Mouse (Mus musculus) bone marrow, adult 2 months (tissue): Measurements from ENCODE around the gene Pkd1. TPM values are rescaled to one million over a fixed set of nuclear protein-coding genes. Genes with fewer than 3 reads are reported as not detected.

Source experiments
- H3K27ac ChIP-seq: fragments of 200-500 bp; 2 replicates; pipeline ENCODE4 v1.5.1; 2012; ENCODE audit warnings: low read depth, mild to moderate bottlenecking, control low read depth, inconsistent platforms, low read length; ENCODE audit not compliant: control insufficient read depth, poor library complexity, insufficient read depth
- H3K4me1 ChIP-seq: fragments of 200-500 bp; 2 replicates; pipeline ENCODE4 v1.6.1; 2011; ENCODE audit warnings: low read length; ENCODE audit not compliant: control insufficient read depth, insufficient read depth
- H3K4me3 ChIP-seq: fragments of 200-500 bp; replicated peaks from 2 replicates; pipeline ENCODE3; 2011; ENCODE audit warnings: mild to moderate bottlenecking, low read depth, low read length, control low read depth; ENCODE audit not compliant: control insufficient read depth
- CTCF ChIP-seq: fragments of 200-500 bp; IDR thresholded peaks from 2 replicates; pipeline ENCODE4 v1.5.1; 2011; ENCODE audit warnings: low read length, control low read depth; ENCODE audit not compliant: control insufficient read depth, insufficient read depth
- POLR2A ChIP-seq: fragments of 200-500 bp; IDR thresholded peaks from 2 replicates; pipeline ENCODE4 v1.6.1; 2011; ENCODE audit warnings: low read depth, mild to moderate bottlenecking, control low read depth, low read length, borderline replicate concordance; ENCODE audit not compliant: control insufficient read depth
- WGBS: fragments of 180-500 bp; shearing (Covaris S2); methylation state at CpG from one replicate; pipeline ENCODE4 v1.1.7; 2018; 5-methylcytosine and 5-hydroxymethylcytosine counted together
- polyA plus RNA-seq: library from polyadenylated mRNA; stranded (reverse); fragments of >200 nt; gene quantifications from 2 replicates; pipeline ENCODE4 v1.2.4, GENCODE M21; 2011; ENCODE audit warnings: low replicate concordance; ENCODE audit not compliant: missing spikeins, insufficient read depth, insufficient read length

Gene Pkd1
- polyA plus RNA-seq, 1 experiment: 17.9 TPM

- no peaks in the 10 kb centered on the region for H3K4me1 ChIP-seq
- TF ChIP-seq CTCF (no peak), POLR2A (no peak)
- no peak overlapping the region for H3K4me3 ChIP-seq
- no peak overlapping the region; the same call in 1 of the 2 replicates for H3K27ac ChIP-seq
- WGBS: 84% methylated on average over 17 of the region's 17 CpGs
Measured at GRCm38 (mm10) chr17:24595126-24596072, 45.8 kb downstream of the Pkd1 start.

GRCm38 (mm10) chr17:24596073-24596466 is 46.4 kb downstream of the Pkd1 start:
- WGBS: 82% methylated on average over 5 of the region's 5 CpGs
- TF ChIP-seq POLR2A (no peak), CTCF (no peak)
- Histone ChIP-seq H3K4me3 (no peak overlapping the region), H3K27ac (no peak overlapping the region), H3K4me1 (no peaks in the 10 kb centered on the region)

- Histone ChIP-seq H3K27ac (no peak overlapping the region), H3K4me1 (no peaks in the 10 kb centered on the region), H3K4me3 (no peak overlapping the region)
- TF ChIP-seq POLR2A (no peak), CTCF (no peak)
- 91% methylated on average over 19 of the region's 19 CpGs for WGBS
Measured at GRCm38 (mm10) chr17:24596471-24597183, 47.0 kb downstream of the Pkd1 start.

GRCm38 (mm10) chr17:24597989-24598388 is 48.4 kb downstream of the Pkd1 start:
- 85% methylated on average over 3 of the region's 3 CpGs for WGBS
- H3K27ac ChIP-seq: no peak overlapping the region

GRCm38 (mm10) chr17:24600502-24600901 is 50.9 kb downstream of the Pkd1 start:
- no peaks in the 10 kb centered on the region for H3K4me1 ChIP-seq
- TF ChIP-seq CTCF (no peak), POLR2A (no peak)
- H3K27ac ChIP-seq: no peak overlapping the region
- H3K4me3 ChIP-seq: no peak overlapping the region
- 94% methylated on average over 4 of the region's 4 CpGs for WGBS

More at GRCm38 (mm10) chr17:24597989-24598388, 48.4 kb downstream of the Pkd1 start:
- TF ChIP-seq CTCF: no peak
- TF ChIP-seq POLR2A: no peak
- Histone ChIP-seq H3K4me1 (no peaks in the 10 kb centered on the region), H3K4me3 (no peak overlapping the region)

- H3K4me3 ChIP-seq: no peak overlapping the region
- no peaks in the 10 kb centered on the region; the same call in 1 of the 2 replicates for H3K4me1 ChIP-seq
- TF ChIP-seq CTCF (no peak), POLR2A (no peak)
- WGBS: 60% methylated on average over 8 of the region's 8 CpGs
- H3K27ac ChIP-seq: no peak overlapping the region
Measured at GRCm38 (mm10) chr17:24603961-24604360, 54.3 kb downstream of the Pkd1 start.

GRCm38 (mm10) chr17:24604557-24604956 is 54.9 kb downstream of the Pkd1 start:
- TF ChIP-seq POLR2A (no peak), CTCF (no peak)
- Histone ChIP-seq H3K4me3 (no peak overlapping the region), H3K27ac (no peak overlapping the region), H3K4me1 (no peaks in the 10 kb centered on the region; the same call in 1 of the 2 replicates)
- WGBS: 89% methylated on average over 3 of the region's 3 CpGs

GRCm38 (mm10) chr17:24608370-24608769 is 58.7 kb downstream of the Pkd1 start:
- 69% methylated on average over 4 of the region's 4 CpGs for WGBS
- Histone ChIP-seq H3K27ac (peak overlapping the region; percentile 29), H3K4me1 (no peaks in the 10 kb centered on the region; the same call in 1 of the 2 replicates), H3K4me3 (no peak overlapping the region)
- TF ChIP-seq POLR2A (no peak), CTCF (no peak)
